Mouse (Mus musculus): ENCODE data around the gene Bcl3.

Gene Bcl3

GRCm38 (mm10) chr7:19831837-19832236 lies 9.3 kb upstream of the Bcl3 start:
- peak; percentile 55 for DNase-seq

GRCm38 (mm10) chr7:19830682-19831156 lies 8.1 kb upstream of the Bcl3 start:
- peak; percentile 94 for DNase-seq

GRCm38 (mm10) chr7:19829694-19830093 lies 7.1 kb upstream of the Bcl3 start:
- no peak for DNase-seq

- no peak for DNase-seq
These were observed 4.2 kb upstream of the Bcl3 start for GRCm38 (mm10) chr7:19826756-19827155.

- DNase-seq: peak; percentile 96
These were observed 1.8 kb upstream of the Bcl3 start for GRCm38 (mm10) chr7:19824182-19824973.

GRCm38 (mm10) chr7:19823256-19824181 lies 949 bp upstream of the Bcl3 start:
- DNase-seq: no peak

- DNase-seq: no peak
These were observed 377 bp downstream of the Bcl3 start for GRCm38 (mm10) chr7:19822193-19822592.

GRCm38 (mm10) chr7:19821633-19822032 lies 937 bp downstream of the Bcl3 start:
- no peak for DNase-seq

GRCm38 (mm10) chr7:19820347-19821048 lies 2.1 kb downstream of the Bcl3 start:
- DNase-seq: no peak

- DNase-seq: no peak
These were observed 3.7 kb downstream of the Bcl3 start for GRCm38 (mm10) chr7:19818875-19819274.

- DNase-seq: peak; percentile 64
These were observed 4.1 kb downstream of the Bcl3 start for GRCm38 (mm10) chr7:19818440-19818839.

GRCm38 (mm10) chr7:19817382-19818105 lies 5.0 kb downstream of the Bcl3 start:
- peak; percentile 87 for DNase-seq

GRCm38 (mm10) chr7:19816224-19816771 lies 6.3 kb downstream of the Bcl3 start:
- DNase-seq: peak; percentile 95

- DNase-seq: no peak
These were observed 7.0 kb downstream of the Bcl3 start for GRCm38 (mm10) chr7:19815296-19816223.

- no peak for DNase-seq
These were observed 8.9 kb downstream of the Bcl3 start for GRCm38 (mm10) chr7:19813579-19814122.

- no peak for DNase-seq
These were observed 9.4 kb downstream of the Bcl3 start for GRCm38 (mm10) chr7:19813161-19813560.

- peak; percentile 68 for DNase-seq
These were observed 11.5 kb downstream of the Bcl3 start for GRCm38 (mm10) chr7:19811114-19811513.

GRCm38 (mm10) chr7:19809369-19809768 lies 13.2 kb downstream of the Bcl3 start:
- DNase-seq: no peak

- no peak for DNase-seq
These were observed 16.1 kb downstream of the Bcl3 start for GRCm38 (mm10) chr7:19806356-19806969.

- peak; percentile 84 for DNase-seq
These were observed 19.6 kb downstream of the Bcl3 start for GRCm38 (mm10) chr7:19802995-19803394.

Data from lung, postnatal 10 days (tissue).